21 mouse cellular contexts compared by ENCODE assay signal in the genomic region with DNA sequence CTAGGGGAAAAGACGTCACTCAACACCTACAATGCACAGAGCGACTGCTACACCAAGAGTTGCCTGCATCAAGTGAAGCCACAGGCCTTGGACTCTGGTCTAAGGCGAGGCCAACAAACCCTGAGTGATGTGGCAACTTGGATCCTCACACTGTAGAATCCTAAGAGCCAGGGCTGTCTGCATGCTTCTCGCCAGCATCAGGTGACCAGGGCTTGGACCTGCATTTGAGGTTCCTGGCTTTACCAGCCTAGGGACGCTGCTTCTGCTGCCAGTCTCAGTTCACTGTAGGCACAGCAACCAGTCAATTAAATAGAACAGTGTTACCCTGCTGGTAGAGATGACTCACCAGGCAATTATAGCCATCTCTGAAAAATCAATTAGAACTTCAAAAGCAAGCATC. TPM values are rescaled to one million over a fixed set of nuclear protein-coding genes. Genes with fewer than 3 reads are reported as not detected.
DNase-seq lines count a peak whose midpoint lies in the region; ATAC-seq lines count a peak whose summit lies in the region.
"Had no signal": no experiment of that assay in that cellular context is flagged by ENCODE, and none has a peak within 500 bp of the region (broad histone marks: within the 10 kb centered on the region; RNA-seq: fewer than 3 reads in every experiment).

No protein-coding gene starts in this region.

- no peaks in the 10 kb centered on the region for H3K9me3 ChIP-seq in intestine, embryonic 16.5 days (ENCODE audit: control insufficient read depth, low read length)
- H3K9me3 ChIP-seq: embryonic facial prominence, embryonic 12.5 days; forebrain, embryonic 12.5 days; heart, embryonic 15.5 days; hindbrain, embryonic 10.5 days had no signal

- WGBS in intestine, embryonic 16.5 days, result 61% methylated on average over 5 of the region's 5 CpGs

- H3K4me2 ChIP-seq in intestine, embryonic 16.5 days (ENCODE audit: low read depth, low read length), result no peak overlapping the region
- H3K4me2 ChIP-seq: embryonic facial prominence, embryonic 12.5 days; forebrain, embryonic 12.5 days; heart, embryonic 11.5 days; heart, embryonic 15.5 days; hindbrain, embryonic 14.5 days had no signal

- no peaks in the 10 kb centered on the region for H3K27me3 ChIP-seq in intestine, embryonic 16.5 days (replicated peaks; ENCODE audit: control insufficient read depth, insufficient read depth, low read length)
- H3K27me3 ChIP-seq: embryonic facial prominence, embryonic 12.5 days; forebrain, embryonic 12.5 days; heart, embryonic 15.5 days had no signal

- H3K4me3 ChIP-seq in intestine, embryonic 16.5 days (ENCODE audit: low read length), result no peak overlapping the region
- H3K4me3 ChIP-seq: embryonic facial prominence, embryonic 12.5 days; forebrain, embryonic 12.5 days; heart, adult 2 months; heart, embryonic 15.5 days; hindbrain, embryonic 10.5 days had no signal

- H3K36me3 ChIP-seq in intestine, embryonic 16.5 days (ENCODE audit: control insufficient read depth, insufficient read depth, low read length), result no peaks in the 10 kb centered on the region
- H3K36me3 ChIP-seq: embryonic facial prominence, embryonic 12.5 days; forebrain, embryonic 12.5 days; heart, embryonic 15.5 days; hindbrain, embryonic 10.5 days had no signal

- no peak overlapping the region for H3K27ac ChIP-seq in intestine, embryonic 16.5 days (ENCODE audit: low read length)
- H3K27ac ChIP-seq: embryonic facial prominence, embryonic 12.5 days; forebrain, embryonic 12.5 days; heart, adult 2 months; heart, embryonic 15.5 days; hindbrain, embryonic 10.5 days; hindbrain, embryonic 14.5 days had no signal

- peak; percentile 85 for DNase-seq in heart, adult 11 months
- no peak for DNase-seq in heart, postnatal 25 days (ENCODE audit: low spot score)
- DNase-seq in brain, adult 2 months (ENCODE audit: low read depth, low spot score), result peak; percentile 33
- DNase-seq: adrenal gland, postnatal 14 days; cerebellum, adult 11 months; cerebellum, adult 8-10 months; forebrain, postnatal 0 days; heart, adult 2 months; heart, postnatal 14 days; kidney, adult 11 months; kidney, adult 9 months had no signal

- no peak overlapping the region for H3K9ac ChIP-seq in intestine, embryonic 16.5 days (ENCODE audit: low read depth, low read length)
- H3K9ac ChIP-seq: embryonic facial prominence, embryonic 12.5 days; forebrain, embryonic 12.5 days; forebrain, postnatal 0 days; heart, embryonic 15.5 days; hindbrain, embryonic 14.5 days had no signal

- intact Hi-C loops in heart, postnatal 25 days (cut with DNase I), result no loop called here

- no peaks in the 10 kb centered on the region for H3K4me1 ChIP-seq in intestine, embryonic 16.5 days (ENCODE audit: control insufficient read depth, insufficient read depth, low read length)
- H3K4me1 ChIP-seq: embryonic facial prominence, embryonic 12.5 days; heart, embryonic 15.5 days; hindbrain, embryonic 10.5 days had no signal

- peak; percentile 59 for ATAC-seq in intestine, embryonic 16.5 days
- ATAC-seq in cerebellum, adult (ENCODE audit: insufficient number of reproducible peaks, low FRiP score, low TSS enrichment), result no peak
- ATAC-seq in erythroblast, adult 5-6 weeks (replicated peaks; ENCODE audit: low FRiP score, poor library complexity, severe bottlenecking), result no peak
- ATAC-seq: activated CD4-positive, CD25-positive, alpha-beta regulatory T cell, adult 4 months; forebrain, postnatal 0 days had no signal

RNA-seq across cellular contexts. Expression of gene Cpxm2, which starts 42.8 kb away (rescaled TPM):
- 1 to 10 TPM; 1.3 to 3.4 TPM for total RNA-seq in heart, postnatal 25 days (2021)
- 1.1 and 1.3 TPM in 2 replicates for polyA plus RNA-seq in intestine, embryonic 16.5 days (2015; fragmentation: Nextera tagmentation; extraction: Ambion mirVana)
- total RNA-seq in erythroblast, adult 5-6 weeks (2015; ENCODE audit: low replicate concordance), result not detected in 2 replicates
- total RNA-seq in erythroblast, adult 5-6 weeks (2017; ENCODE audit: low replicate concordance), result not detected in 2 replicates
- polyA plus RNA-seq: activated CD4-positive, CD25-positive, alpha-beta regulatory T cell, adult 4 months; heart, embryonic 11.5 days had no signal
